Mouse (Mus musculus) embryonic facial prominence, embryonic 11.5 days (tissue): Measurements from ENCODE around the gene Plekhm3. TPM values are rescaled to one million over a fixed set of nuclear protein-coding genes. Genes with fewer than 3 reads are reported as not detected.
"Not testable (repeated sequence)": the region's sequence is repeated elsewhere in the genome, so short reads cannot be mapped to it uniquely, and the experiment has no call there.

Experiments
- ATAC-seq: fragments of 200-750 bp; cut with Nextera tagmentation; replicated peaks from 2 replicates; pipeline ENCODE4 v1.8.0; 2017; ENCODE audit warnings: low read depth; ENCODE audit not compliant: insufficient number of reproducible peaks, low FRiP score, low TSS enrichment
- DNase-seq: peaks from one replicate; pipeline ENCODE4 v3.0.0-alpha.2; 2015; ENCODE audit warnings: low spot score
- H3K27ac ChIP-seq: fragments of 300-500 bp; sonication (generic); replicated peaks from 2 replicates; pipeline ENCODE4 v1.5.1; 2014; ENCODE audit warnings: mild to moderate bottlenecking, low read depth, low read length, control low read depth
- H3K27me3 ChIP-seq: fragments of 300-500 bp; sonication (generic); 2 replicates; pipeline ENCODE4 v1.6.1; 2014; ENCODE audit warnings: mild to moderate bottlenecking, low read length, moderate library complexity, mixed read lengths; ENCODE audit not compliant: control insufficient read depth, insufficient read depth
- H3K36me3 ChIP-seq: fragments of 300-500 bp; sonication (generic); replicated peaks from 2 replicates; pipeline ENCODE4 v1.6.1; 2014; ENCODE audit warnings: low read depth, mild to moderate bottlenecking, low read length, moderate library complexity, mixed read lengths; ENCODE audit not compliant: control insufficient read depth, insufficient read depth
- H3K4me1 ChIP-seq: fragments of 300-500 bp; sonication (generic); 2 replicates; pipeline ENCODE4 v1.6.1; 2014; ENCODE audit warnings: low read length, mixed read lengths; ENCODE audit not compliant: control insufficient read depth, insufficient read depth
- H3K4me2 ChIP-seq: fragments of 300-500 bp; sonication (generic); 2 replicates; pipeline ENCODE4 v1.6.1; 2014; ENCODE audit warnings: low read depth, mild to moderate bottlenecking, control low read depth, low read length, moderate library complexity
- H3K4me3 ChIP-seq: fragments of 300-500 bp; sonication (generic); 2 replicates; pipeline ENCODE4 v1.5.1; 2014; ENCODE audit warnings: low read depth, low read length, control low read depth
- H3K9ac ChIP-seq: fragments of 300-500 bp; sonication (generic); replicated peaks from 2 replicates; pipeline ENCODE4 v1.6.1; 2014; ENCODE audit warnings: mild to moderate bottlenecking, control low read depth, low read length
- H3K9me3 ChIP-seq: fragments of 300-500 bp; sonication (generic); replicated peaks from 2 replicates; pipeline ENCODE4 v1.6.1; 2016; ENCODE audit warnings: mild to moderate bottlenecking, low read length, inconsistent platforms, mixed read lengths; ENCODE audit not compliant: control insufficient read depth
- WGBS: fragments of 180-500 bp; shearing (Covaris S2); extraction: QIAGEN DNeasy Blood & Tissue Kit; methylation state at CpG from one replicate; pipeline ENCODE4 v1.1.7; 2014; 5-methylcytosine and 5-hydroxymethylcytosine counted together
- polyA plus RNA-seq: library from polyadenylated mRNA; unstranded; fragments of >200 nt; fragmentation: Nextera tagmentation; extraction: Ambion mirVana; gene quantifications from 2 replicates; pipeline ENCODE4 v1.2.1, GENCODE M21; 2014

Gene Plekhm3
- polyA plus RNA-seq, 1 experiment from 2014 or later = 6.0 TPM

DNA sequence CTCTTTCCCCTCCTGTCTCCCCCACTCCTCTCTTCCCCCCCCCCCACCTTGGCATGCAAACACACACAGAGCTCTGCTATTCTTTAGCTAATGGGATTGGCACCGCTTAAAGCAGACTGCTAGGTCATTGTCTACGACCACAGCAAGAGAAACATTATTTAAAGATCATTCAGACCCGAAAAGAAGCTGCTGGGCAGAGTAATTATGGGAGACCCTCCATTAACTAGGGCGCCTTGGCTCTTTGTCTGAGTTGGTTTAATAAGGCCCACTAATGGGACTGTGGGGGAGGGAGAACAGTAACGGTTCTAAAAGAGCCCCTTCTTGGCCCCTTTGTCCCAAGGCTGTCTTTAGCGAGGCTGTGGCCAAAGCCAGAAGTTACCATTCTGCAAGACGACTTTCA lies 18.7 kb upstream of the Plekhm3 start:
- H3K27ac ChIP-seq = no peak overlapping the region
- DNase-seq (peak; percentile 23), ATAC-seq (0 out of 2 replicates have a peak, but pooled peaks have one; percentile 34)
- no peaks in the 10 kb centered on the region for H3K36me3 ChIP-seq
- no peaks in the 10 kb centered on the region for H3K27me3 ChIP-seq
- no peak overlapping the region for H3K4me3 ChIP-seq
- no peak overlapping the region for H3K9ac ChIP-seq
- no peak overlapping the region for H3K4me2 ChIP-seq
- no peaks in the 10 kb centered on the region for H3K4me1 ChIP-seq
- 21% methylated on average over 7 of the region's 7 CpGs for WGBS
- no peaks in the 10 kb centered on the region for H3K9me3 ChIP-seq

DNA sequence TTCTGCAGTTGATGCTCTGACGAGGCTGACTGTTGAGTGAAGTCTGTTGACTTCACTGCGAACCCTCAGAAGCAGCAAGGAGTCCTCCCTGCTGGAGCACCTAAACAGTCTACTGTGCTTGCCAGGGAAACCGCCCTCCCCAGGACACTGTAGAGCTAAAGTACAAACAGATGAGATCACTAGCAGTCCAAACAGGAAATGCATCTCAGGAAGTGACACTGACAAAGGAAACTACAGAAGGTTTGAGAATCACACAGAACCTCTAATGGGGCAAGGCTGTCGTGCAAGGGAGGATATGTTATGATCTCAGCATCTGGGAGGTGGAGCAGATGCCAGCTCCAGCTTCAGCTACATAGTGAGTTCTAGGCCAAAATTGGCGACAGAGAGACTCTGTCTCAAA lies 14.1 kb upstream of the Plekhm3 start:
- no peak overlapping the region for H3K4me3 ChIP-seq
- H3K27ac ChIP-seq = no peak overlapping the region
- no peak overlapping the region for H3K9ac ChIP-seq
- ATAC-seq = no peak
- no peaks in the 10 kb centered on the region for H3K4me1 ChIP-seq
- 65% methylated on average over 5 of the region's 5 CpGs for WGBS
- no peaks in the 10 kb centered on the region for H3K36me3 ChIP-seq
- H3K27me3 ChIP-seq = no peaks in the 10 kb centered on the region
- H3K4me2 ChIP-seq = no peak overlapping the region
- DNase-seq = no peak
- no peaks in the 10 kb centered on the region for H3K9me3 ChIP-seq

DNA sequence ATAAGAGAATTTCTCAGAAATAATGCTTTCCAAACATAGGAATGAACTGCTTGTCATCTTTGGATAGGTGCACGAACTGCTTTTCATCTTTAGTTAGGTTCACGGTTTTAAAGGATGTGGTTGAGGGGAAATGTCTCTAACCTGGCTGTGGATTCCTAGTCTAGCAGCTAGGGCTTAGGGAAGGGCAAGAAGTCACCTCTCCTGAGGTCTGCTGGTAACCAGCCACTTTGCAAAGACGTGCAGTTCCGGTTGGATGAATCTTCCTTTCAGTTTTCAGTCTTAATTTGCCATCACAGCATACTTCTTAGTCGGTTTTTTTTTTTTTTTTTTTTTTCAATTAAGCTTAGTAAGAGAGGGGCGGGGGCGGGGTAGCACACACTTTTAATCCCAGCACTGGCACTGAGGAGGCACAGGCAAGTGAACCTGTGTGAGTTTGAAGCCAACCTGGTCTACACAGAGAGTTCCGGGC lies 431 bp upstream of the Plekhm3 start:
- H3K36me3 ChIP-seq = no peaks in the 10 kb centered on the region
- DNase-seq (no peak), ATAC-seq (peak; percentile 42; the same call in 1 of the 2 replicates)
- H3K4me1 ChIP-seq = no peaks in the 10 kb centered on the region
- H3K9ac ChIP-seq = peak overlapping the region; percentile 86; the same call in 1 of the 2 replicates
- H3K27me3 ChIP-seq = no peaks in the 10 kb centered on the region
- WGBS = 55% methylated on average over 8 of the region's 8 CpGs
- no peak overlapping the region for H3K27ac ChIP-seq
- peak overlapping the region; percentile 84 for H3K4me3 ChIP-seq
- H3K9me3 ChIP-seq = no peaks in the 10 kb centered on the region
- peak overlapping the region; percentile 57 for H3K4me2 ChIP-seq

DNA sequence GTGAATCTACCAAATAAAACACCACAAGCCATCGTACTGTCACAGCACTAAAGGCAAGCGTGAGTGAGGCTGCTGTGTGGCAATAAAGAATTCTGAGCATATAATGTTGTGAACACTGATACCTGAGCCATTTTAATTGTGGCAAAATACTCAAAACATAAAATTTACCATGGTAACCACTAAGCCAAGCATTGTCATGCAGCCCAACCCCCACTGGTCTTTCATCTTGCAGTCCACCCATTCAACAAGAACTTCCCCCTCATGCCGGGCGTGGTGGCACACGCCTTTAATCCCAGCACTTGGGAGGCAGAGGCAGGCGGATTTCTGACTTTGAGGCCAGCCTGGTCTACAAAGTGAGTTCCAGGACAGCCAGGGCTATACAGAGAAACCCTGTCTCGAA lies 1.8 kb downstream of the Plekhm3 start:
- H3K9ac ChIP-seq, H3K36me3 ChIP-seq, H3K9me3 ChIP-seq, H3K4me1 ChIP-seq, H3K27ac ChIP-seq, H3K4me3 ChIP-seq, H3K4me2 ChIP-seq, H3K27me3 ChIP-seq, DNase-seq, ATAC-seq: not testable (repeated sequence)
- WGBS = 95% methylated on average over 7 of the region's 7 CpGs

DNA sequence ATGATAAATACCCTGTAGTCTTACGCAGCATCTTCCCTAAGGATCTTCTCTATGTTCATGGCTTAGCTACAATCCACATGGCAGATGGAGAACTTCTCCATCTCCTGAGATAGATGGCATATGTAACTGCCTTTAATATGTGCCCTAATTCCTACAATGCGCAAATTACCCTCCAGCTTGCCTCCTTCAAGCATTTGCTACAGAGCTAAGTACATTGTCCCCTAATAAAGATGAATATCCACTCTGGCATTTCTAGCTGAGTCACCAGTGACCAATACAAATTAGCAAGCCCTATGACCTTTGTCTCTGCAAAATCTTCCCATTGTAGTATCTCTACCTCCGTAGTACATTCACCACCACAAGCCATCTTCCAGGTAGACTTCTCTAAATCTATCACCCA lies 6.4 kb downstream of the Plekhm3 start:
- no peak overlapping the region for H3K27ac ChIP-seq
- no peaks in the 10 kb centered on the region for H3K27me3 ChIP-seq

DNA sequence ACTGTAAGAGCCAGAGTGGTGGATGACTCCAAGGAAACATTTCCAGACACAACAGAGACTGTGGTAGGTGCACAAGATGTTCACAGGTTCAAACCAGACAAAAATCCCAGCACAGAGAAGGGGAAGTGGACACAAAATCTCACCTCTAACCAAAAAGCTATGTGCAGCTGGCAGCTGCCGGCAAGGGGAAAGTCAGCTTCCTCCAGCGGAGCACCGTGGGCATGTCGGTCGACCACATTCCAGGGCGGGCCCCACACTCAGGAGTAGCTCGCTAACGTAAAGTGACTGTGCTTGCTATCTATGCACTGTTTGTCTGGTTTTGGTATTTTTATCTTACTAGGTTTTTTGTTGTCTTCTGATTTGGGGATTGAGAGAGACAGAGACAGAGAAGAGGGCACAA lies 7.2 kb downstream of the Plekhm3 start:
- Histone ChIP-seq H3K4me2 (no peak overlapping the region), H3K9ac (no peak overlapping the region), H3K27me3 (no peaks in the 10 kb centered on the region), H3K9me3 (no peaks in the 10 kb centered on the region), H3K36me3 (no peaks in the 10 kb centered on the region), H3K27ac (no peak overlapping the region), H3K4me3 (no peak overlapping the region), H3K4me1 (no peaks in the 10 kb centered on the region)
- no peak for DNase-seq
- ATAC-seq = no peak
- 84% methylated on average over 8 of the region's 8 CpGs for WGBS

More for the DNA sequence above, 6.4 kb downstream of the Plekhm3 start:
- WGBS = 94% methylated on average over 3 of the region's 3 CpGs
- no peaks in the 10 kb centered on the region for H3K4me1 ChIP-seq
- H3K4me3 ChIP-seq = no peak overlapping the region
- no peaks in the 10 kb centered on the region for H3K9me3 ChIP-seq
- H3K9ac ChIP-seq = no peak overlapping the region
- no peak overlapping the region for H3K4me2 ChIP-seq
- DNase-seq (no peak), ATAC-seq (no peak)
- H3K36me3 ChIP-seq = no peaks in the 10 kb centered on the region

DNA sequence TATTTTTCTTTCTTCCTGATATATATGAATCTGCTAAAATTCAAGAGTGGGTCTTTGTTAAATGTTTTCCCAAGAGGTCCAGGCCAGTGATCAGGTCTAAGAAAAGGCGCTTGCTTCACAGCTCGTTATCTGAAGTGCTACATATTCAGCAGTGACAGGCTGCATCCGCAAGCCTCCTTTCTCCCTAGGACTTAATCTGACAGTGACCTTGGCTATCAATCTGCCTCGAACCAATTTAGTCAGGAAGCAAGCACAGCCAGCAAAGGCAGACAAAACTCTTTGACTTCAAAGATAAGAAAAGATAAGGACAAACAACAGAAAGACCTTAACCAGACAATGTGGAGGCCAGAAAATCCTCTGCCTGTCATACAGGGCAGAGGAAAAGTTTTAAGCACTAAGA lies 10.5 kb downstream of the Plekhm3 start:
- 60% methylated on average over 4 of the region's 4 CpGs for whole genome bisulfite sequencing
- Histone ChIP-seq H3K9ac (no peak overlapping the region), H3K27ac (no peak overlapping the region), H3K36me3 (no peaks in the 10 kb centered on the region), H3K4me1 (no peaks in the 10 kb centered on the region), H3K4me3 (no peak overlapping the region), H3K9me3 (no peaks in the 10 kb centered on the region), H3K27me3 (no peaks in the 10 kb centered on the region), H3K4me2 (no peak overlapping the region)
- DNase-seq (no peak), ATAC-seq (no peak)

DNA sequence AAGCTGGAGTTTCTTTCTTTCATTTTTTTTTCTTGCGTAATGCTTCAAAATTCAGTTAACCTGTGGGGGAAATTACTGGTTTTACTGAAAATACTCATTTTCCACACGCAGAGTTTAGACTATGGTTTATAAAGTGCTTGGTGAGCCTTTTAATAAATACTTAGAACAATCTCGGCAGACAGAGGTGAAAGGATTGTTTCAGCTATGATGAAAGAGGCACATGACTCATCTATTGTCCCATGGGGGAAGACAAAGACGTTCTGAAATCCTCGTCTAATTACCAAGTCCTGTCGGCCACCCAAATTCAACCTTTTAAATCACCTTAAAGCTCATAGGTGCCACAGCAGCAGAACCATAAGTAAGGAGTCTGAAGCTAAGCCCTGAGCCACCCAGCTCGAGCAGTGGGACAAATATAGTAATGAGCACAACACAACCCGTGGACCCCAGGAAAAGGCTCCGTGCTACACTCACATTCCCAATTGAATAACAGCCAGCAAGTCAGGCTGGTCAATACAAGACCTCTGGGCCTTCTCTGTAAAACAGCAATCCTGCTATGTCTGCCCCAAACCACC lies 11.3 kb downstream of the Plekhm3 start:
- Histone ChIP-seq H3K27ac (no peak overlapping the region), H3K4me1 (no peaks in the 10 kb centered on the region), H3K9me3 (no peaks in the 10 kb centered on the region), H3K36me3 (no peaks in the 10 kb centered on the region), H3K27me3 (no peaks in the 10 kb centered on the region), H3K4me3 (no peak overlapping the region), H3K9ac (no peak overlapping the region), H3K4me2 (no peak overlapping the region)
- DNase-seq = no peak
- 77% methylated on average over 9 of the region's 9 CpGs for WGBS
- no peak for ATAC-seq
